Mouse (Mus musculus): ENCODE data around the gene Krt20. TPM values are rescaled to one million over a fixed set of nuclear protein-coding genes. Genes with fewer than 3 reads are reported as not detected.

Krt20 gene
- total and polyA plus RNA-seq, 3 experiments = not detected

DNA sequence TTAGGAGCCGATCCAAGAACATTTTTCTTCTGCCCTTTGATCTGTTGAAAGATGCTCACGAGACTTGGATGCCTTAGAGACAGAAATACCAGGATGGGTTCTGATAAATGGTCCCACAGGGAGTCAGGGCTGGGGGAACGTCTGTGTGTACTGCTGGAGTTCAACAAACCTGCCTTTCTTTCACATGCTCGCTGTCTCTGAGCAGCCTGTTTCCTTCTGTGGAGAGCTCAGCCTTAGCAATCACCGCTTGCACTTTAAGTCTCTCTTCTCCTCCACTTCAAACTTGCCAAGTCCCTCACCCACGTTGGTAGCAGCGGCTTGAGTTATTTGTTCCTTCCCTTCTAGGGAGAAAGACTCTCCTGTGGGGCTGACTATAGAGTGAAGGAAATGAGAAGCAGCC is 28.4 kb upstream of the Krt20 start:
- Histone ChIP-seq H3K4me3 (ENCODE audit: low read depth, low read length) (no peak overlapping the region), H3K27me3 (ENCODE audit: insufficient read depth, low read length) (no peaks in the 10 kb centered on the region), H3K36me3 (replicated peaks) (no peaks in the 10 kb centered on the region), H3K9me3 (replicated peaks) (no peaks in the 10 kb centered on the region), H3K4me1 (ENCODE audit: insufficient read depth, low read depth, low read length) (no peaks in the 10 kb centered on the region)
- TF ChIP-seq TAL1 (conservative IDR thresholded peaks at IDR 0.05; ENCODE audit: low read depth, low read length) (no peak), GATA2 (IDR thresholded peaks at IDR 0.05; ENCODE audit: borderline replicate concordance, low read depth, low read length) (no peak), GATA1 (IDR thresholded peaks at IDR 0.05; ENCODE audit: borderline replicate concordance, low read length) (no peak), POLR2AphosphoS5 (IDR thresholded peaks at IDR 0.05; ENCODE audit: insufficient replicate concordance, low read depth, low read length) (no peak)
- ATAC-seq (ENCODE audit: extremely low read depth, insufficient number of reproducible peaks, low FRiP score, poor library complexity, severe bottlenecking) (no peak), DNase-seq (ENCODE audit: low spot score) (no peak)

DNA sequence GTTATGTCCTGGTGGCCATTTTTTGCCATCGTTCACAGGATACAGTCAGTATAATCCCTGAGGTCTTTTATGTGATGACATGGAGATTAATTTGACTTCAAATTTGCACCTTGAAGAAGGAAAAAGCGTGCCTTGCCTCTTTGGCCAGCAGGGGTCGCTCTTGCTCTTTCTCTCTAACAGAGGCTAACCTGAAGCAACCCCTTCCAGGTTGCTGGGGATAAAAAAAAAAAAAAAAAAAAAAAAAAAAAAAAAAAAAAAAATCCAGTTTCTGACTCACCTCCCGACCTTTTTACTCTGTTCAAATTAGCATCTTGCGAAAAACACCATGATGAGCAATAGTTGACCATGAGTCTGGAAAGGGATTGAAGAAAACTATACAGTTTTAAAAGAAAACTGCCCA is 26.9 kb upstream of the Krt20 start:
- Histone ChIP-seq H3K36me3 (replicated peaks) (no peaks in the 10 kb centered on the region), H3K4me1 (ENCODE audit: insufficient read depth, low read depth, low read length) (no peaks in the 10 kb centered on the region), H3K4me3 (ENCODE audit: low read depth, low read length) (no peak overlapping the region), H3K9me3 (replicated peaks) (no peaks in the 10 kb centered on the region), H3K27me3 (ENCODE audit: insufficient read depth, low read length) (no peaks in the 10 kb centered on the region)
- peak; percentile 32 for DNase-seq (ENCODE audit: low spot score)
- ATAC-seq (ENCODE audit: extremely low read depth, insufficient number of reproducible peaks, low FRiP score, poor library complexity, severe bottlenecking) = no peak
- TF ChIP-seq POLR2AphosphoS5 (IDR thresholded peaks at IDR 0.05; ENCODE audit: insufficient replicate concordance, low read depth, low read length) = no peak
- TF ChIP-seq TAL1 (conservative IDR thresholded peaks at IDR 0.05; ENCODE audit: low read depth, low read length) = no peak
- peak; percentile 56 for TF ChIP-seq CTCF (IDR thresholded peaks at IDR 0.05; ENCODE audit: low read depth, low read length)

DNA sequence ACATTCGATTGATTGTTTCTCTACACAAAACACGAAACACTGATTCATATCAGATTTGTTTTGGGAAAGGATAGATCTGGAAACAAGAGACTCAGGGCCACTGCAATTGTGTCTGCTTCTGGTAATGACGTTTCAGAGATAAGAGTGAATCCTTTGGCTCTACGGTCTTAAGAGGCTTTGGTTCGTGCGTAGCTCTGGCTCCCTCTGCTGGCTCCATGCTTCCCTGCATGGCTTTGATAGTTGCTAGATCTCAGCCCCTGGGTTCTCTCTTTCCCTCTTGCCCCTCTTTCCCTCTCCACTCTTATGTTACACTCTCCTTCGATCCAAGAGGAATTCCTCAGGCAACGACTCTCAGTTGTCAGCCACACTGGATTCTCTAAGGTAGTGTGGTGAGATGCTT is 25.2 kb upstream of the Krt20 start:
- DNase-seq (ENCODE audit: low spot score) (peak; percentile 3), ATAC-seq (ENCODE audit: extremely low read depth, insufficient number of reproducible peaks, low FRiP score, poor library complexity, severe bottlenecking) (no peak)
- TF ChIP-seq POLR2AphosphoS5 (IDR thresholded peaks at IDR 0.05; ENCODE audit: insufficient replicate concordance, low read depth, low read length) (no peak), CTCF (IDR thresholded peaks at IDR 0.05; ENCODE audit: low read depth, low read length) (peak; percentile 48; the same call in 1 of the 2 replicates)
- H3K4me1 ChIP-seq (ENCODE audit: insufficient read depth, low read depth, low read length) = no peaks in the 10 kb centered on the region
- H3K9me3 ChIP-seq (replicated peaks) = no peaks in the 10 kb centered on the region
- H3K27me3 ChIP-seq (ENCODE audit: insufficient read depth, low read length) = no peaks in the 10 kb centered on the region
- H3K36me3 ChIP-seq (replicated peaks) = no peaks in the 10 kb centered on the region
- no peak overlapping the region for H3K4me3 ChIP-seq (ENCODE audit: low read depth, low read length)

DNA sequence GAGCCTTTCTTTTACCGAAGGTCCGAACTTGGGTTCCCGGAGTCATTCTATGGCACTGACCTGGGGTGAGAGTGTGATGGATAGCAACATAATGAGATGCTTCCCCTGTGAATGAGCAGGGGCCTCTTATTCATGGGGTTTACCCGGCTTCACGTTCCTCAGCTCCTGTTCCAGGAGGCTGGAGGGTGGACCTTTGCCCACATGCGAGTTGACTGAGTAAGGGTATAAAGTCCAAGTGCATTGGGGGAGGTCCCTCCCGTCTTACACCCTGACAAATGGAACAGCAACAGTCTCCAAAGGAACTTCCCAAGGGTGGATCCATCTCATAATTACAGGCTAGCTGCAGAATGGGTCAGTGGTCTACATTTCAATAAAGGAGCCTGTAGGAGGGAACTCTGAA is 23.8 kb upstream of the Krt20 start:
- ATAC-seq (ENCODE audit: extremely low read depth, insufficient number of reproducible peaks, low FRiP score, poor library complexity, severe bottlenecking) (no peak), DNase-seq (ENCODE audit: low spot score) (no peak)
- Histone ChIP-seq H3K4me3 (ENCODE audit: low read depth, low read length) (no peak overlapping the region), H3K9me3 (replicated peaks) (no peaks in the 10 kb centered on the region), H3K4me1 (ENCODE audit: insufficient read depth, low read depth, low read length) (no peaks in the 10 kb centered on the region), H3K27me3 (ENCODE audit: insufficient read depth, low read length) (no peaks in the 10 kb centered on the region), H3K36me3 (replicated peaks) (no peaks in the 10 kb centered on the region)
- TF ChIP-seq CTCF (IDR thresholded peaks at IDR 0.05; ENCODE audit: low read depth, low read length) (no peak), TAL1 (conservative IDR thresholded peaks at IDR 0.05; ENCODE audit: low read depth, low read length) (no peak), GATA1 (IDR thresholded peaks at IDR 0.05; ENCODE audit: borderline replicate concordance, low read length) (no peak), GATA2 (IDR thresholded peaks at IDR 0.05; ENCODE audit: borderline replicate concordance, low read depth, low read length) (no peak)

DNA sequence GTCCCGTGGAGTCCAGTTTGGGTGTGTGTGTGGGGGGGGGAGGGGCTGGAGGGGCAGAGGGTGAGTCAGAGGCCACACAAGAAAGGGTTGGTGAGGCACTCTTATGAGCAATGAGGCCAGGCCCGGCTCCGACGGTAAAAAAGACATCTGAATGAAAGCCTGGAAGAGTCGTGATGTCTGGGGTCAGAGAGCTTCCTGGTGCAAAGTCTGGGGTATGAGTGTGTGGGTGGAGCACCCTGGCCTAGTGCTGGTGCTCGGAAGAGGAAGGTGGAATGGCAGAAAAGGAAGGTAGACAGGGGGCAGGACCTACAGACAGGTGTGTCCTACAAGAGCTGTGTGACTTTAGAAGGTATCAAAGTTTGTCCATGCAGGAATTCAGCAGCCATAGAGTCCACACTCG is 20.9 kb upstream of the Krt20 start:
- Histone ChIP-seq H3K27me3 (ENCODE audit: insufficient read depth, low read length) (no peaks in the 10 kb centered on the region), H3K9me3 (replicated peaks) (no peaks in the 10 kb centered on the region), H3K4me1 (ENCODE audit: insufficient read depth, low read depth, low read length) (no peaks in the 10 kb centered on the region), H3K4me3 (ENCODE audit: low read depth, low read length) (no peak overlapping the region), H3K36me3 (replicated peaks) (no peaks in the 10 kb centered on the region)
- ATAC-seq (ENCODE audit: extremely low read depth, insufficient number of reproducible peaks, low FRiP score, poor library complexity, severe bottlenecking) (no peak), DNase-seq (ENCODE audit: low spot score) (no peak)
- TF ChIP-seq GATA2 (IDR thresholded peaks at IDR 0.05; ENCODE audit: borderline replicate concordance, low read depth, low read length) (no peak), CTCF (IDR thresholded peaks at IDR 0.05; ENCODE audit: low read depth, low read length) (no peak), TAL1 (conservative IDR thresholded peaks at IDR 0.05; ENCODE audit: low read depth, low read length) (no peak), POLR2AphosphoS5 (IDR thresholded peaks at IDR 0.05; ENCODE audit: insufficient replicate concordance, low read depth, low read length) (no peak), GATA1 (IDR thresholded peaks at IDR 0.05; ENCODE audit: borderline replicate concordance, low read length) (no peak)

DNA sequence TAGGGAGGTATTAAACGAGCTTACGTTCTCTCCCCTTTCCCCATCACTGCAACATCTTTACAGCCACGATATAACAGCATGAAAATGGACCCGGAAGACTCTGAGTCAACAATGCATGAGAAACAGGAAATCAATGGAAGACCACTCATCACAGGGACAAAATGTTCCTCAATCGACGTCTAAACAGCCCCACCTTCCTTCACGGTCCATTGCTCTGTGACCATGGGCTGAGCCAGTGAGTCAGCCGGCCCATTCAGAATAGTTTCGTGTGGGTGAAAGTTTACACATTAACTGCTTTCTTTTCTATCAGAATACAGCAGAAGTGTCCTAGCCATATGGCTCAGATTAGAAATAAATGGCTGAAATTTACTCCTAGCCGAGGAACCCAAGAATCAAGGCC is 16.8 kb upstream of the Krt20 start:
- Histone ChIP-seq H3K36me3 (replicated peaks) (no peaks in the 10 kb centered on the region), H3K4me3 (ENCODE audit: low read depth, low read length) (no peak overlapping the region), H3K4me1 (ENCODE audit: insufficient read depth, low read depth, low read length) (no peaks in the 10 kb centered on the region), H3K9me3 (replicated peaks) (no peaks in the 10 kb centered on the region), H3K27me3 (ENCODE audit: insufficient read depth, low read length) (no peaks in the 10 kb centered on the region)
- TF ChIP-seq GATA1 (IDR thresholded peaks at IDR 0.05; ENCODE audit: borderline replicate concordance, low read length) = no peak
- TF ChIP-seq CTCF (IDR thresholded peaks at IDR 0.05; ENCODE audit: low read depth, low read length) = no peak
- TF ChIP-seq POLR2AphosphoS5 (IDR thresholded peaks at IDR 0.05; ENCODE audit: insufficient replicate concordance, low read depth, low read length) = no peak
- no peak for TF ChIP-seq GATA2 (IDR thresholded peaks at IDR 0.05; ENCODE audit: borderline replicate concordance, low read depth, low read length)
- no peak for TF ChIP-seq TAL1 (conservative IDR thresholded peaks at IDR 0.05; ENCODE audit: low read depth, low read length)
- DNase-seq (ENCODE audit: low spot score) (no peak), ATAC-seq (ENCODE audit: extremely low read depth, insufficient number of reproducible peaks, low FRiP score, poor library complexity, severe bottlenecking) (no peak)

DNA sequence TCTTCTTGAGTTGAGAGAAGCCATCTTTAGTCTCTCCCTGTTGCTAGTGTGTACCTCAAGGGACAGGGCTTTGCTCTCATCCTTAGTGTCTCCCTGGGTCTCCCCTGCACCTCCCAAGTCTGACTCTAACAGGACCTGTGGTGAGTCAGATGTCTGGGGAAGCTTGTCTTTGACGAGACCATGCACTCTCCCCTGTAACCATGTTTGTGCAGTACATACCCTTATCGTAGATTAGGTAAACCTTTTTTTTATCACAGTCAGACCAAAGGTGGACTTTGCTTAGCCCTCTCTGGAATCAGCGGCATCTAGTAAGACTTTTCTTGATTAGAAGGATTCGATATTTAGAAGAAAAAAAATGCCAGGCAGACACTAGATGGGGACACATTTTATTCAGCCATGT is 16.1 kb upstream of the Krt20 start:
- no peak overlapping the region for H3K4me3 ChIP-seq (ENCODE audit: low read depth, low read length)
- no peaks in the 10 kb centered on the region for H3K27me3 ChIP-seq (ENCODE audit: insufficient read depth, low read length)
- no peaks in the 10 kb centered on the region for H3K9me3 ChIP-seq (replicated peaks)
- TF ChIP-seq GATA1 (IDR thresholded peaks at IDR 0.05; ENCODE audit: borderline replicate concordance, low read length) = no peak
- no peak for TF ChIP-seq POLR2AphosphoS5 (IDR thresholded peaks at IDR 0.05; ENCODE audit: insufficient replicate concordance, low read depth, low read length)
- TF ChIP-seq GATA2 (IDR thresholded peaks at IDR 0.05; ENCODE audit: borderline replicate concordance, low read depth, low read length) = no peak
- no peak for TF ChIP-seq CTCF (IDR thresholded peaks at IDR 0.05; ENCODE audit: low read depth, low read length)
- H3K4me1 ChIP-seq (ENCODE audit: insufficient read depth, low read depth, low read length) = no peaks in the 10 kb centered on the region
- H3K36me3 ChIP-seq (replicated peaks) = no peaks in the 10 kb centered on the region
- ATAC-seq (ENCODE audit: extremely low read depth, insufficient number of reproducible peaks, low FRiP score, poor library complexity, severe bottlenecking) (no peak), DNase-seq (ENCODE audit: low spot score) (no peak)
